Mouse (Mus musculus) yolk sac, embryonic 10.5 days (tissue): ENCODE data around the gene Elobl.

Source experiments
- DNase-seq: peaks from one replicate; pipeline ENCODE4 v3.0.0-alpha.2; 2017; ENCODE audit warnings: low spot score

Elobl gene

DNA sequence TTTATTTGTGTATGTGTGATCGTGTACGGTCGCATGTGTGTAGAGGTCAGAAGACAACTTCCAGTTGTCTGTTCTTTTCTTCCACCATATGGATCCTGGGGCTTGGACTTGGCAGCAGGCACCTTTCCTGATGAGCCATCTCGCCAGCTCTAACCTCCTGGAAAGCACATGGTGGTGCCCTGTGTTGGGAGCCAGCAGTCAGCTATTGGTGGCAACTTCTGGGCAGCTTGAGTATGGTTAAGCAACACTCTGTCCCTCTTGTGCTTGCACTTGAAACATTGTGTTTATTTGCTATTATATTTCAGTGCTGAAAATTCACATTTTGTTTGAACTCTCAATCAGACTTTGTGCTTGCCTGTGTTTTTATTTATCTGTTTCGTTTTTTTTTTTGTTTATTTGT is 22.2 kb upstream of the Elobl start:
- DNase-seq = no peak

GRCm38 (mm10) chr11:88986616-88987015 is 19.9 kb upstream of the Elobl start:
- DNase-seq = no peak

GRCm38 (mm10) chr11:88981337-88981736 is 14.6 kb upstream of the Elobl start:
- no peak for DNase-seq

DNA sequence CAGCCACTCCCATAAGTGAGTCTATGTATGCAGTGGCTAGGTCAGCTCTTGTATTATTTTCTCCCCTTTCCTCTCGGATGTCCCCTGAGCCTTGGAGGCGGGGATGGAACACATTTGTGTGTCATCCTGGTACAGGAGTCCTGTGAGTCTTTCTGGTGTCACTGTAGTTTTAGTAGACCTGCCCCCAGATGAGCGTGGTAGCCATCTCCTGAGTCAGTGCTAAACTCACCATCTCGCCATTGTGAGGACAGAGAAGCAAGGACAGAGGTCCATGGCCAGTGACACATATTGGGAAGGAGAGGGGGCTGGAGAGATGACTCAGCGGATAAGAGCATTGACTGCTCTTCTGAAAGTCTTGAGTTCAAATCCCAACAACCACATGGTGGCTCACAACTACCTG is 10.5 kb upstream of the Elobl start:
- DNase-seq = no peak

DNA sequence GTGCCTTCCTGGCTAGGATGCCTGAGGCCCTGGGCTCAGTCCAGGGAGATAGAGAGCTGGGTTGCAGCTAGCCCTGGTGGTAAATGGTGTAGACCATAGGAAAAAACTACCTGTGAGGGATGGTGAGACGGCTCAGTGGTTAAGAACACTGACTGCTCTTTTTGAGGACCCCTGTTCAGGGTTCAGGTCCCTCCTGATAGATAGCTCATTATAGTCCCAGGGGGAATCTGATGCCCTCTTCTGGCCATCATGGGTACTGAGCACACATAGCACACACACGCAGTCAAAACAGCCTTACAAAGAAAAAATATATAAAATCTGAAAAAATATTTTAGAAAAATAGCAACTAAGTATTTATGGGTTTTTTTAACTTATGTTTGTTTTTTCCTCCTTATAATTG is 9.6 kb upstream of the Elobl start:
- no peak for DNase-seq

- peak; percentile 91 for DNase-seq
Observed at GRCm38 (mm10) chr11:88973776-88974701, 7.3 kb upstream of the Elobl start.

GRCm38 (mm10) chr11:88970202-88970732 is 3.5 kb upstream of the Elobl start, which contains the start of gene Coil:
TSS of gene Coil (plus strand) at chr11:88970252.
- DNase-seq = no peak

- no peak for DNase-seq
Observed at GRCm38 (mm10) chr11:88958851-88959250, 7.9 kb downstream of the Elobl start.

GRCm38 (mm10) chr11:88955217-88955969 is 11.3 kb downstream of the Elobl start, which contains the start of gene Scpep1:
TSS of gene Scpep1 (minus strand) at chr11:88955465.
- peak; percentile 97 for DNase-seq

- peak; percentile 58 for DNase-seq
Observed at GRCm38 (mm10) chr11:88954803-88955202, 11.9 kb downstream of the Elobl start.

GRCm38 (mm10) chr11:88953582-88953981 is 13.1 kb downstream of the Elobl start:
- DNase-seq = no peak

DNA sequence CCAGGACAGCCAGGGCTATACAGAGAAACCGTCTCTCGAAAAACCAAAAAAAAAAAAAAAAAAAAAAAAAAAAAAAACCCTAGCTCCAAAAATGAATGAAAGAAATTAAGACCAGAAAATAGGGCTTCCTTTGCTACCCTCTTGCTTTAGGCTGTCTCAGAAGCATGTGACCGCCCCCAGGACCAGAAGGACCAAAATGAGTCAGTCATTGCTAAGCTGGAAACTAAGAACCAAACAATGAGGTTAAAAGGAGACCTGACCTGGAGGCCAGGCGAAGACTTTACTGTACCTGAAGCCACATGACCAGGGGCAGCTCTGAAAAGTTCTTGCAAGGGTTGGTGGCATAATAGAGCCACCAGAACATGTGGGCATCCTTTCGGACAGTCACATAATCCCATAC is 14.6 kb downstream of the Elobl start:
- DNase-seq = no peak

DNA sequence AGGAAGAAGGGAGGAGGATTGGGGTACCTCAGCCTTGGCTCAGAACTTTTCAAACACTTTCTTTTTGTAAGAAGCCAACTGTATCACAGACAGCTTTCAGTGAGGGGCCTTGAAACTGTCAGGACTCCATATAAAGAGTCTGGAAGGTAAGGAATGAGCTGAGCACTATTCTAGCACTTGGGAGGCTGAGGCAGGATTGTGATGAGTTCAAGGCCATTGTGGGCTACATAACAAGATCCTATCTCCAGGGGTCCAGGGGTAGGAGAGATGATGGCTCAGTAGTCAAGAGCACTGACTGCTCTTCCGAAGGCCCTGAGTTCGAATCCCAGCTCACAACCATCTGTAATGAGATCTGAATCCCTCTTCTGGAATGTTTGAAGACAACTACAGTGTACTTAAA is 15.2 kb downstream of the Elobl start:
- DNase-seq = no peak

- no peak for DNase-seq
Observed at GRCm38 (mm10) chr11:88950640-88951250, 16.0 kb downstream of the Elobl start.

- DNase-seq = no peak
Observed at GRCm38 (mm10) chr11:88949802-88950639, 16.7 kb downstream of the Elobl start.

GRCm38 (mm10) chr11:88948896-88949295 is 17.8 kb downstream of the Elobl start:
- no peak for DNase-seq

GRCm38 (mm10) chr11:88945971-88946585 is 20.7 kb downstream of the Elobl start:
- no peak for DNase-seq

GRCm38 (mm10) chr11:88941489-88941888 is 25.2 kb downstream of the Elobl start:
- DNase-seq = no peak

DNA sequence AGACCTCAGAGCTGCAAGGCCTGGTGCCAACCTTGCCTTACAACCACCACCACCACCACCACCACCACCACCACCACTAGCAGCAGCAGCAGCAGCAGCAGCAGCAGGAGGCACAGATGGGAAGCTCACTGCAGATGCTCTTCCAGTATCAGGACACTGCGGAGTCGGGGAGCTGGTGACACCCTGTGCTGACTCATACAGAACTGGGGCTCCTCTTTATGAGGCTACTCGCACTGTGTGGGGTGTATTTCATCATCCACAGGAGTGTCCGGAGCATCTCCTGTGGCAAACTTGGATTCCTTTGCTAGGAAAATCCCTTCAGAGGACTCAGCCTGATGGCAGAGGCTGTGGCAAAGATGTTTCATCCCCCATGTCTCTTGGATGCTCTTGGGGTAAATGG is 27.1 kb downstream of the Elobl start:
- no peak for DNase-seq

- DNase-seq = no peak
Observed at GRCm38 (mm10) chr11:88938770-88939169, 28.0 kb downstream of the Elobl start.

DNA sequence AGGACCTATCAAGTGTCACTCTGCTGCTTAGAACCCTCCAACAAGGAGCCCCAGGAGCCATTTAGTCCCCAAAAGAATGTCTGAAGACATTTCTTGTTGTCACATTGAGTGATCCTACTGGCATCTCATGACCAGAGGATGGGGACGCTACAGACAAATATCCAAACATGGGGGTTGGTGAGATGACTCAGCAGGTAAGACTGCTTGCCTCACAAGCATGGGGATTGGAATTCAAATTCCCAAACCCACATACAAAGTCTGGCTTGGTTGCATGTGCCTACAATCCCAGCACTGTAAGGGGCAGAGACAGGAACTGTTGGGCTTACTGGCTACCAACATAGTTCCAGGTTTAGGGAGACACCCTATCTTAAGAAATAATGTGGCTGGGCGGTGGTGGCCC is 28.8 kb downstream of the Elobl start:
- no peak for DNase-seq
